Mouse (Mus musculus): ENCODE measurements around the gene Rab11fip5.
A peak's percentile ranks its signal among the peaks of the same experiment; 100 is the strongest.

The Rab11fip5 gene

DNA sequence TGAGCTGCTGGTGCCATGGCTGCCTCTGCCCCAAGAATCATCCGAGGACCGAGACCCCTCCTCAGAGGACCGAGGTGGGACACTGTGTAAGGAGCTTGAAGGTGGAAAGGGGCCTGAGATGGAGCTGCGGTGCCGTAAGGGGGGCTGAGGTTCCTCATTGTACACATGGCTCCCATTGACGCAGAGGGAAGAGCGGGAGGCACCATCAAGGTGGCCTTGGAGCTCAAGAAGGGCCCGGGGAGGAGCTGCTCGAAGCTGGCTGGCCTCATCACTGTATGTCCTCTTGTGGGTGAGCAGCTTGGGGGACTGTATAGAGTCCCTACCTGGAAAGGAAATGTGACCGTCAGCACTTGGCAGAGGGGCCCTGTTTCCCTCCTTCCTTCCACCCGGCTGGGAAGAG lies 26.3 kb downstream of the Rab11fip5 start:
- DNase-seq (ENCODE audit: low spot score in 2 of 2), result no peak

- DNase-seq (ENCODE audit: low spot score in 2 of 2), result peak; percentile 70 to 78
These were observed 28.3 kb downstream of the Rab11fip5 start for GRCm38 (mm10) chr6:85346028-85346634.

- no peak for DNase-seq (ENCODE audit: low spot score in 2 of 2)
These were observed 29.5 kb downstream of the Rab11fip5 start for GRCm38 (mm10) chr6:85344929-85345328.

- DNase-seq (ENCODE audit: low spot score in 2 of 2), result no peak
These were observed 31.4 kb downstream of the Rab11fip5 start for GRCm38 (mm10) chr6:85343027-85343426.

GRCm38 (mm10) chr6:85341814-85342501 lies 32.5 kb downstream of the Rab11fip5 start:
- no peak for DNase-seq (ENCODE audit: low spot score in 2 of 2)

DNA sequence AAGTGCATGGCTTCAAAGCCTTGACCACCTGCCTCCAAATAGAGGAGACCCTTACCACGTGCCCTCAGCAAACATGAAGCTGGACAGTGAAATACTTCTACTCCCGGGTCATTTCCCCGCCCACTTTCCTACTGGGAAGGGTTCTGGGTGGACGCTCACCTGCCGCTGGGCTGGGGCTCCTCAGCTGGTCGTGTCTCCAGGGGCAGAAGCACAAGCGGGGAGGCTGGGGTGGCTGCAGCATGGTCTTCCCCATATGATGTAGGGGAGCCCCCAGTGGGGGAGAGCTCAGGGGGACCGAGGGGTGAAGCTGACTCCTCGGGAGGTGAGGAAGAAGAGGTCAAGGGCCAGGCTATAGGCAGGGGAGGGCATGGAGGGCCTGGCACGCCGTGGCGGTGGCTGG lies 34.2 kb downstream of the Rab11fip5 start:
- no peak for DNase-seq (ENCODE audit: low spot score in 2 of 2)

GRCm38 (mm10) chr6:85339273-85339901 lies 35.0 kb downstream of the Rab11fip5 start:
- DNase-seq (ENCODE audit: low spot score in 2 of 2), result peak; percentile 51 to 57

DNA sequence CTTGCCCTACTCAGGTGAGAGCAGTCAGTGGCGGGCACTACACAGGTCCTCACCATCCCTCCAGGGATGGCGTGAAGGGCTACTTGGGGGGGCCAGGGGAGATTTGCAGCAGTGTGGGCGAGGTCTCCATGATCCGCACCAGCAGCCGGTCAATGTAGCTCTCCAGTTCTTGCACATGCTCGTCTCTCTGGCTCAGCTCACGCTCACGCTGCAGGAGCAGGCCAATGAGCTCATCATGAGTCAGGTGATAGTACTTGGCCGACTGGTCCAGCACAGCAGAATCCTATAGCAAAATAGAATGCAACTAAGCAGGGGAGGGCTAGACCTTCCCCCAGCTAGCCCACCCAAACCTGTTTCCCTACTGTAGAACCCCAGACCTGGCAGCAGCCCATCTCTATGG lies 37.5 kb downstream of the Rab11fip5 start:
- no peak for DNase-seq (ENCODE audit: low spot score in 2 of 2)

- no peak for DNase-seq (ENCODE audit: low spot score in 2 of 2)
These were observed 39.1 kb downstream of the Rab11fip5 start for GRCm38 (mm10) chr6:85335352-85335751.

DNA sequence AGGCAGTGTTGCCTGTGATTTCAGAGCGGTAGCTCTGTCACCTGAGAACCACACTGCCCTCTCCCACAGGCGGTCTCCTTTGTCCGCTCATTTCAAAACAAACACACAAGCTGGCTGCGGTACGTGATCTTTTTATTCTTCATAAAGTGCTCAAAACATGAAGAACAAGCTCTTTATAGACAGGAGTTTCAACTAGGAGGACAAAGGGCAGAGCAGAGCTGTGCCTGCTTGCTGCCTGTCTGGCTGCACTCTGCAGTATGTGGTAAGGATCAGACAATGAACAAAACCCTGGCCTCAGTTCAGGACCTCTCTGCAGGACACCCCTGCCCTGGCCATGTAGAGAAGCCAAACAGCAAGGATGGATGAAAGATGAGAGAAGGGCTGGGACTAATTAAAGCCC lies 39.6 kb downstream of the Rab11fip5 start:
- no peak for DNase-seq (ENCODE audit: low spot score in 2 of 2)

GRCm38 (mm10) chr6:85334251-85334650 lies 40.2 kb downstream of the Rab11fip5 start:
- no peak for DNase-seq (ENCODE audit: low spot score in 2 of 2)

- DNase-seq (ENCODE audit: low spot score in 2 of 2), result peak in 1 of 2 experiments; percentile 18
These were observed 40.7 kb downstream of the Rab11fip5 start for GRCm38 (mm10) chr6:85333732-85334131.

DNA sequence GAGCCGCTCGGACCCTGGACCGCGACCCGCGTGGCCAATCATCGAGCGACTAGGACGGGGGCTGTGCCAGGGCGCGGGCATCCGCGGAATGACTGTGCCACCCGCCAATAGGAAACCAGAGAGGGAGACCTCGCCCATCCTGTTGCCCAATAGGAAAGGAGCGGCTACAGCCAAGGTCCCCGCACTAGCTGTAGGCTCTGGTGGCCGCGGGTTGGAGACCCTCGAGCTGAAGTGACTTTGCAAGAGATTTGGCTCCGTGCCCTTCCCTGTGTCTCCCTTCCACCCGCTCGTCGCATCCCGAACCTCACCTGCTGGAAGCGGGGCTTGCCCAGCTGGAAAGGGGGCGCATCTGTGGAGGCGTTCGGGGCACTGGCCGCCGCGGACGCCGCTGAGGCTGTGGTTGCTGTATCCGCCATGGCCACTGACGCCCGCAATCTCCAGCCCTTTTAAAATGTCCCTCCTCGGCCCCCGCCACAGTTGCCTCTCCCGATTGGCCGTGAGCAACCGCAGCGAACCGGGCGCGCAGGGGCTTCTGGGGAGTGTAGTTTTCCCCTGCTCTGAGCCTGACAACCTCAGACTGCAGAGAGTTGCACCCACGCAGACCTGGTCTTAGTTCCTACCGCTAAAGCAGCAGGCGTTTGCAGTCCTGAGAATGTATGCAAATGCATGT lies 41.3 kb downstream of the Rab11fip5 start, which contains the start of gene Sfxn5:
Gene Sfxn5, minus strand, starts transcription at position 423 of the 670 bp plus-strand sequence.
- peak; percentile 94 to 95 for DNase-seq (ENCODE audit: low spot score in 2 of 2)

- DNase-seq (ENCODE audit: low spot score in 2 of 2), result no peak
These were observed 42.0 kb downstream of the Rab11fip5 start for GRCm38 (mm10) chr6:85332351-85332999.

- no peak for DNase-seq (ENCODE audit: low spot score in 2 of 2)
These were observed 42.7 kb downstream of the Rab11fip5 start for GRCm38 (mm10) chr6:85331736-85332135.

- no peak for DNase-seq (ENCODE audit: low spot score in 2 of 2)
These were observed 43.2 kb downstream of the Rab11fip5 start for GRCm38 (mm10) chr6:85331221-85331735.

DNA sequence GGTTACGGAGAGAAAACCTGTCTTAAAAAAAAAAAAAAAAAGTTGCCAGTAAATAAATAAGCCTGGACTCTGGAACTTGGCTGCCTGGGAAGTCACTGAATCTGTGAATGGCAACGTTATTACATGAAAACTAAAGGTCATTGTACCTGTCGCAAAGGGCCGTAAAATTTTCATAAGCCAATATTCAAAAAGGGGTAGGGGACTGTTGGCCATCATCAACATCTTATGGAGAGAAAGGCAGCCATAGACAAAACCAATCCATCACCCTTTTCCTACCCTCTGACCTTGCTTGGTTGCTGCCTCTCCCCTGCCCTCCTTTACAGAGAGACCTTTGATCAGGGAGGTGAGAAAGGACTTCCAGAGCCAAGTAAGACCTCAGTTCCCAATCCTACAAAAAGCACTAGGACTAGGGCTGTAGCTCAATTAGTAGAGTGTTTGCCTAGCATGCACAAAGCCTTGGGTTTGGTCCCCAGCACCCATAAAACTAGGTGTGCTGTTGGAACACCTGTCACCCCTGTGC lies 44.7 kb downstream of the Rab11fip5 start:
- DNase-seq (ENCODE audit: low spot score in 2 of 2), result no peak

DNA sequence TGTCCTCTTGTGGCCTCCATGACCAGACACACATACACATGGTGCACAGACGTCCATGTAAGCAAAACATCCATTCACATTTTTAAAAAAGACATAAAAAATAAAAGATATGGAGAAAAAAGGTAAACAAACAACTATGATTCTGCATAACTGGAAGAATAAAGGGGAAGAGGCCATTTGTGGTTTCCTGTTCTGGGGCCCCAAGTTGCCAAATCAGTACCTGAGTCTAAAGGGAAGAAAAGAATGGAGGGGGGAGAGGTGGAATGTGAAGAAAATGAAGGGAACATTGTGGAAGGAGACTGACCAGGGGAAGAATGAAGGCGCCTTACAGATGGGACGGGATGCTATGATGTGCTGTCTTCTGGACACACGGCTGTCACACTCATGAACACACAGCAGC lies 47.9 kb downstream of the Rab11fip5 start:
- no peak for DNase-seq (ENCODE audit: low spot score in 2 of 2)

DNA sequence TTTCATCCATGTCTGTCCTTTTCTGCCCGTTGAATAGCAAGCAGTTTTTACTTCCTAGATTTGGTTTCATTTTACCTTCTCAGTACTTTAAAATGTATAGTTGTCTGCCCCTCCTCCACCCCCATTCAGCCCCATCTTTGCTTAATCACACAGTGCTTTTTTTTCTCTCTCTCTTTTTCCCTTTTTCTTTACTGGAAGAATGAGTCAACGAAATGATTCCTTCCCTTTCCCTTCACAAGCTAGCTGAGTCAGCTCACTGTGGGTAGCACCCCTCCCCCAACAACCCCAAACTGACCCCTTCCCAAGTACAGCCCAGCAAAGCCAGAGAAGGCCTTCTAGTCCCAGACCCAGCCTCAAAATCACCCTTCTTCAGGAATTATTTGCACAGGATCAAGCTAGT lies 49.3 kb downstream of the Rab11fip5 start:
- DNase-seq (ENCODE audit: low spot score in 2 of 2), result peak in 1 of 2 experiments; percentile 25

- no peak for DNase-seq (ENCODE audit: low spot score in 2 of 2)
These were observed 54.0 kb downstream of the Rab11fip5 start for GRCm38 (mm10) chr6:85320445-85320866.

GRCm38 (mm10) chr6:85316211-85316610 lies 58.2 kb downstream of the Rab11fip5 start:
- no peak for DNase-seq (ENCODE audit: low spot score in 2 of 2)
